Mouse (Mus musculus) lung, postnatal 0 days (tissue): Measurements from ENCODE around the gene Camk2g.

Experiments used
- CTCF ChIP-seq: IDR thresholded peaks from 2 replicates; pipeline ENCODE4 v1.5.1; 2016; ENCODE audit warnings: antibody characterized with exemption, mild to moderate bottlenecking
- EP300 ChIP-seq: IDR thresholded peaks from 2 replicates; pipeline ENCODE4 v1.6.1; 2016; ENCODE audit warnings: antibody characterized with exemption, mild to moderate bottlenecking, control low read depth

GRCm38 (mm10) chr14:20719767-20720166 is 74.1 kb downstream of the Camk2g start:
- TF ChIP-seq CTCF (no peak), EP300 (no peak)
